Mouse (Mus musculus) left cerebral cortex, adult 2 months (tissue): Measurements from ENCODE around the gene Cd300e. TPM values are rescaled to one million over a fixed set of nuclear protein-coding genes. Genes with fewer than 3 reads are reported as not detected.

Experiments used
- DNase-seq, 2 experiments: peaks; one replicate each; pipeline ENCODE4 v3.0.0; 2021 to 2022; ENCODE audit warnings: low spot score in 2 of 2, mixed read lengths in 1 of 2; ENCODE audit errors: extremely low spot score in 1 of 2
- H3K27ac ChIP-seq: fragments of 200-600 bp; 2 replicates; pipeline ENCODE4 v1.8.1; 2022
- H3K4me3 ChIP-seq: fragments of 200-600 bp; 2 replicates; pipeline ENCODE4 v1.8.1; 2022
- CTCF ChIP-seq: fragments of 200-600 bp; IDR thresholded peaks from 2 replicates; pipeline ENCODE4 v1.8.1; 2022; ENCODE audit warnings: antibody characterized with exemption, mild to moderate bottlenecking, moderate library complexity
- intact Hi-C: fragments of 180-260 bp; cut with DNase I; formaldehyde crosslinking; loops from one replicate; pipeline ENCODE4 v1.15.1; 2025
- total RNA-seq, 2 experiments: library from RNA; stranded (reverse); gene quantifications; 2 replicates each; pipeline ENCODE4 v1.2.3; 2021

Gene Cd300e
- total RNA-seq, 2 experiments from 2014 or later: 0.27 TPM; not detected in 1

DNA sequence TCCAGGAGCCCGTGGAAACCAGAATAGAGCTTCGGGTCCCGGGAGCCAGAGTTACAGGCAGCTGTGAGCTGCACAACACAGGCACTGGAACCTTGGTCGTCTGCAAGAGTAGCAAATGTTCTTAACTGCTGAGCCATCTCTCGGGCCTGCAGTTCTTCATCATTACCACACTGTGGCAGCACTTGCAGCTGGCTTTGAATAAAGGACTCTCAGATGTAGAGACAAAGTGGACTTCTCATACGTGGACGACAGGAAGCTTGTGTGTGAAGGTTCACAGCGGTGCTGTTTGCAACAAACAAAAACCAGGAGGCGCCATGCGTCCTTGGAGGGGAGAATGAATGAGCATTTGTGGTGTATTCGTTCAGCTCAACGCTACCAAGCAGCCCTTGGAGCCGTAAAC, 18.9 kb upstream of the Cd300e start:
- TF ChIP-seq CTCF: peak; percentile 87
- Histone ChIP-seq H3K27ac (no peak overlapping the region), H3K4me3 (no peak overlapping the region)
- peak; percentile 31 to 42 for DNase-seq
- intact Hi-C loops: loop anchor here (2.0 kb wide), 1 partner anchor 102 kb away; no protein-coding TSS in a partner anchor

- Histone ChIP-seq H3K27ac (no peak overlapping the region), H3K4me3 (no peak overlapping the region)
- intact Hi-C loops: no loop called here
- TF ChIP-seq CTCF: no peak
- no peak for DNase-seq
Measured at GRCm38 (mm10) chr11:115078680-115079079, 16.7 kb upstream of the Cd300e start.

GRCm38 (mm10) chr11:115077436-115077835, 15.5 kb upstream of the Cd300e start:
- no peak for DNase-seq
- TF ChIP-seq CTCF: no peak
- intact Hi-C loops: no loop called here
- H3K4me3 ChIP-seq: no peak overlapping the region
- H3K27ac ChIP-seq: no peak overlapping the region

DNA sequence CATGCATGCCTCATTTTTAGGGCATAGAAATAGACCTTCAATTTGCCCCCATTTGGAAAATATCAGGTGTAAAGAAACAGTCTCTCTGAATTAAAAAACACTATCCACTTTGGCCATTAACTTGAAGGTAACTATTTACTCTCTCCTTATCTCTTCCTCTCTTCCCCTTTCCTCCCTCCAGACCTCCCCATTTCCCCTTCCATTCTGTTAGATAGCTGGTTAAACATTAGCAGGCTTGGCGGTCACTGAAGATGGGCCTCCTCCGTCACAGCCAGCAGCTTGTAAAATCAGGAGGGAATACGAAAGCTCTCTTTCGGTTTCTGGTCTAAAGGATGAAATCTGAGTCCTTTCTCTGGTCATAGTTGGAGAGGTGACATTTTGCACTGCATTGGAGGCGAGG, 13.9 kb upstream of the Cd300e start:
- TF ChIP-seq CTCF: no peak
- intact Hi-C loops: no loop called here
- Histone ChIP-seq H3K27ac (no peak overlapping the region), H3K4me3 (no peak overlapping the region)
- DNase-seq: no peak

DNA sequence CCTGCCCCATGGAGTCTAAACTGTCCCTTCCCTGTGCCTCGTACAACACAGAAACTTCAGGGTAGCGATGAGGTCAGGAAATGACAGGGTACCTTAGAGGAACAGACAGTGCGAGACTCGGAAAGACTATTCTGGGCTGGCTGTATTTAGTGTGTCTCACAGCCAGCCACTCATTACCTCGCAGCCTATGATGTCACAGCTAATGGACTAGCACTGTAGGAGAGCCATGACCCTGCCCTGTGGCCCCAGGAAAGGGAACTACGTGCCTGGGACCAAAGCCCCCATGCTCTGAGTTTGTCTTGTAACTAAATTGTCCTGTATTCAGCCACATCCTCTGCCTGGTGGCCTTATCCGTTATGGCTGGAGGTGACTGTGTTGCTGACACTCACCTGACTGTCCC, 13.4 kb upstream of the Cd300e start:
- Histone ChIP-seq H3K4me3 (no peak overlapping the region), H3K27ac (no peak overlapping the region)
- intact Hi-C loops: no loop called here
- TF ChIP-seq CTCF: no peak
- no peak for DNase-seq

GRCm38 (mm10) chr11:115073002-115073401, 11.0 kb upstream of the Cd300e start:
- no peak overlapping the region for H3K27ac ChIP-seq
- H3K4me3 ChIP-seq: no peak overlapping the region
- DNase-seq: no peak
- TF ChIP-seq CTCF: no peak
- intact Hi-C loops: no loop called here

GRCm38 (mm10) chr11:115071631-115072294, 9.8 kb upstream of the Cd300e start:
- intact Hi-C loops: no loop called here
- no peak for DNase-seq
- TF ChIP-seq CTCF: no peak; the same call in 1 of the 2 replicates
- Histone ChIP-seq H3K27ac (no peak overlapping the region), H3K4me3 (no peak overlapping the region)

GRCm38 (mm10) chr11:115071015-115071551, 9.1 kb upstream of the Cd300e start:
- intact Hi-C loops: no loop called here
- no peak for DNase-seq
- TF ChIP-seq CTCF: no peak
- H3K27ac ChIP-seq: no peak overlapping the region
- H3K4me3 ChIP-seq: no peak overlapping the region

DNA sequence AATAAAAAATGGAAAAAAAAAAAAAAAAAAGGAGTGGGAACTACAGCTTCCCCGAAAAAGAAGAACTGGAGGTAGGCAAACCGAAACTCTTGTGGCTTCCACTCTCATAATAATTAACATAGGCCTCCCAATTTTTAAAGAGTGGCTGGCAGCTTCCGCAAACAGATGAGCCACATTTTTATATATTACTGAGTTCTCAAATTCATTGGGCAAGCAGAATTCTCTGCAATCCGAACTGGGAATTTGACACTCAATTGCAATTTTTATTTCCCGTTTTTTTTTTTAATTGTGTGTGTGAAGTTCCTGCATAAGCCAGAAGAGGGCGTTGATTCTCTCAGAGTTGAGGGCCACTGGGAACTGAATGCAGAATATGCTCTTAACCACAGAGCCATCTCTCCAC, 4.8 kb upstream of the Cd300e start:
- TF ChIP-seq CTCF: peak; percentile 13
- DNase-seq: no peak
- intact Hi-C loops: no loop called here
- Histone ChIP-seq H3K4me3 (no peak overlapping the region), H3K27ac (no peak overlapping the region)

GRCm38 (mm10) chr11:115059797-115060196, 2.2 kb downstream of the Cd300e start:
- TF ChIP-seq CTCF: no peak
- intact Hi-C loops: loop anchor here (10.0 kb wide), 2 partner anchors 245 to 315 kb away; no protein-coding TSS in a partner anchor
- Histone ChIP-seq H3K27ac (no peak overlapping the region), H3K4me3 (no peak overlapping the region)
- DNase-seq: no peak

- H3K27ac ChIP-seq: no peak overlapping the region
- DNase-seq: no peak
- TF ChIP-seq CTCF: no peak
- H3K4me3 ChIP-seq: no peak overlapping the region
- intact Hi-C loops: loop anchor here (10.0 kb wide), 2 partner anchors 244 to 314 kb away; no protein-coding TSS in a partner anchor
Measured at GRCm38 (mm10) chr11:115058701-115059100, 3.3 kb downstream of the Cd300e start.

DNA sequence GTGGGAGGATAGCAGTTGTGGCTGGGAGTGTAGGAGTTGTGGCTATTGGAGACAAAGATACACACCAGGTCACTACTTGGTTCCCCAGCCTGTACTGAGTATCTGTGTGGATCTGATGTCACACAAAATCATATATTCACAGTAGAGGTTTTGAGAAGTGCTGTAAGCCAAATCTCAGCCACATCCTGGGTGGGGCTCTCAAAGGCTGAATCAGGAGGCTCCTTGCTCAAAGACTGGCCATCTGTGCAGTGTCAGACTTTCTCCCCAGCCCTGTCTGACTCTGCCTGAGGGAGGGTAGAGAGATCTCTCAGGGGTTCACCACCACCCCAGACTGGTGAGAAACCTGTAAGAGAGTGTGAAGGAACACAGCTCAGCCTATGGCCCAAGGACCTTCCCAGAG, 7.4 kb downstream of the Cd300e start:
- no peak for TF ChIP-seq CTCF
- DNase-seq: no peak
- intact Hi-C loops: loop anchor here (10.0 kb wide), 2 partner anchors 240 to 310 kb away; no protein-coding TSS in a partner anchor
- no peak overlapping the region for H3K4me3 ChIP-seq
- no peak overlapping the region for H3K27ac ChIP-seq

- Histone ChIP-seq H3K27ac (no peak overlapping the region), H3K4me3 (no peak overlapping the region)
- no peak for DNase-seq
- TF ChIP-seq CTCF: no peak
- intact Hi-C loops: loop anchor here (10.0 kb wide), 2 partner anchors 238 to 308 kb away; no protein-coding TSS in a partner anchor
Measured at GRCm38 (mm10) chr11:115052991-115053390, 9.0 kb downstream of the Cd300e start.
